Mouse (Mus musculus) midbrain, embryonic 15.5 days (tissue): ENCODE data around the gene Ctxn1. TPM values are rescaled to one million over a fixed set of nuclear protein-coding genes. Genes with fewer than 3 reads are reported as not detected.

Experiments used
- ATAC-seq: fragments of 200-750 bp; cut with Nextera tagmentation; replicated peaks from 2 replicates; pipeline ENCODE4 v1.8.0; 2017; ENCODE audit warnings: moderate TSS enrichment
- H3K27ac ChIP-seq: fragments of 300-500 bp; sonication (generic); 2 replicates; pipeline ENCODE4 v1.5.1; 2015; ENCODE audit warnings: mild to moderate bottlenecking, inconsistent platforms
- H3K27me3 ChIP-seq: fragments of 300-500 bp; sonication (generic); replicated peaks from 2 replicates; pipeline ENCODE4 v1.6.1; 2015; ENCODE audit warnings: inconsistent platforms
- H3K36me3 ChIP-seq: fragments of 300-500 bp; sonication (generic); replicated peaks from 2 replicates; pipeline ENCODE4 v1.6.1; 2015; ENCODE audit warnings: inconsistent platforms
- H3K4me1 ChIP-seq: fragments of 300-500 bp; sonication (generic); 2 replicates; pipeline ENCODE4 v1.6.1; 2015; ENCODE audit warnings: inconsistent platforms
- H3K4me2 ChIP-seq: fragments of 300-500 bp; sonication (generic); 2 replicates; pipeline ENCODE4 v1.6.1; 2015; ENCODE audit warnings: inconsistent platforms, mild to moderate bottlenecking, moderate library complexity
- H3K4me3 ChIP-seq: fragments of 300-500 bp; sonication (generic); 2 replicates; pipeline ENCODE4 v1.5.1; 2015; ENCODE audit warnings: mild to moderate bottlenecking, inconsistent platforms
- H3K9ac ChIP-seq: fragments of 300-500 bp; sonication (generic); 2 replicates; pipeline ENCODE4 v1.6.1; 2015; ENCODE audit warnings: mild to moderate bottlenecking, inconsistent platforms
- H3K9me3 ChIP-seq: fragments of 300-500 bp; sonication (generic); 2 replicates; pipeline ENCODE4 v1.6.1; 2016; ENCODE audit warnings: inconsistent platforms
- WGBS: fragments of 180-500 bp; shearing (Covaris S2); methylation state at CpG from one replicate; pipeline ENCODE4 v1.1.7; 2015; ENCODE audit warnings: mixed read lengths; 5-methylcytosine and 5-hydroxymethylcytosine counted together
- polyA plus RNA-seq: library from polyadenylated mRNA; unstranded; fragments of >200 nt; fragmentation: Nextera tagmentation; extraction: Ambion mirVana; gene quantifications from 2 replicates; pipeline ENCODE4 v1.2.1, GENCODE M21; 2015

The Ctxn1 gene
- polyA plus RNA-seq, 1 experiment from 2014 or later: 278 TPM

- Histone ChIP-seq H3K4me1 (peaks cover 9% of the 10 kb centered on the region), H3K27ac (no peak within 1 kb of the TSS), H3K36me3 (peaks cover 37% of the 10 kb centered on the region), H3K9ac (no peak within 1 kb of the TSS), H3K4me3 (no peak within 1 kb of the TSS), H3K9me3 (no peaks in the 10 kb centered on the region), H3K27me3 (no peaks in the 10 kb centered on the region; the same call in 1 of the 2 replicates), H3K4me2 (no peak within 1 kb of the TSS)
- 76% methylated on average over 15 of the region's 15 CpGs for WGBS
- no peak for ATAC-seq
Observed at GRCm38 (mm10) chr8:4247951-4248540, 11.0 kb downstream of the Ctxn1 start, which contains the start of gene Tgfbr3l. Gene Tgfbr3l, plus strand, starts transcription at chr8:4248214.

- Histone ChIP-seq H3K36me3 (peaks cover 43% of the 10 kb centered on the region), H3K4me2 (no peak overlapping the region), H3K27ac (no peak overlapping the region), H3K9ac (no peak overlapping the region), H3K4me1 (peaks cover 5% of the 10 kb centered on the region), H3K27me3 (no peaks in the 10 kb centered on the region; the same call in 1 of the 2 replicates), H3K9me3 (no peaks in the 10 kb centered on the region), H3K4me3 (no peak overlapping the region)
- ATAC-seq: no peak
- 92% methylated on average over 8 of the region's 8 CpGs for WGBS
Observed at GRCm38 (mm10) chr8:4247241-4247640, 11.8 kb downstream of the Ctxn1 start.

- Histone ChIP-seq H3K9ac (no peak overlapping the region), H3K4me3 (no peak overlapping the region), H3K27ac (no peak overlapping the region), H3K4me2 (no peak overlapping the region), H3K36me3 (peaks cover 43% of the 10 kb centered on the region), H3K4me1 (peaks cover 15% of the 10 kb centered on the region), H3K9me3 (no peaks in the 10 kb centered on the region), H3K27me3 (no peaks in the 10 kb centered on the region; the same call in 1 of the 2 replicates)
- 89% methylated on average over 13 of the region's 13 CpGs for WGBS
- no peak for ATAC-seq
Observed at GRCm38 (mm10) chr8:4245737-4246136, 13.3 kb downstream of the Ctxn1 start.

GRCm38 (mm10) chr8:4245061-4245460, 14.0 kb downstream of the Ctxn1 start:
- H3K4me2 ChIP-seq: no peak overlapping the region
- peaks cover 43% of the 10 kb centered on the region for H3K36me3 ChIP-seq
- H3K27me3 ChIP-seq: no peaks in the 10 kb centered on the region; the same call in 1 of the 2 replicates
- H3K4me1 ChIP-seq: peaks cover 22% of the 10 kb centered on the region
- WGBS: 94% methylated on average over 5 of the region's 5 CpGs
- H3K27ac ChIP-seq: no peak overlapping the region
- no peak for ATAC-seq
- H3K9me3 ChIP-seq: no peaks in the 10 kb centered on the region
- H3K9ac ChIP-seq: no peak overlapping the region
- no peak overlapping the region for H3K4me3 ChIP-seq

GRCm38 (mm10) chr8:4239193-4239890, 19.7 kb downstream of the Ctxn1 start:
- ATAC-seq: peak; percentile 1; the same call in 1 of the 2 replicates
- H3K4me3 ChIP-seq: peak overlapping the region; percentile 75
- WGBS: 13% methylated on average over 19 of the region's 19 CpGs
- no peaks in the 10 kb centered on the region for H3K27me3 ChIP-seq
- peaks cover 38% of the 10 kb centered on the region for H3K4me1 ChIP-seq
- no peaks in the 10 kb centered on the region for H3K9me3 ChIP-seq
- peak overlapping the region; percentile 90 for H3K27ac ChIP-seq
- peaks cover 18% of the 10 kb centered on the region for H3K36me3 ChIP-seq
- H3K9ac ChIP-seq: peak overlapping the region; percentile 63
- peak overlapping the region; percentile 82 for H3K4me2 ChIP-seq

GRCm38 (mm10) chr8:4238434-4239192, 20.5 kb downstream of the Ctxn1 start, which contains the start of the genes Map2k7 and Gm49320:
Gene Map2k7, plus strand, starts transcription at chr8:4238740.
Gene Gm49320, plus strand, starts transcription at chr8:4238865.
- Histone ChIP-seq H3K9ac (peak within 1 kb of the TSS; percentile 63), H3K4me2 (peak within 1 kb of the TSS; percentile 82), H3K4me1 (peaks cover 38% of the 10 kb centered on the region), H3K27ac (peak within 1 kb of the TSS; percentile 90), H3K9me3 (no peaks in the 10 kb centered on the region), H3K36me3 (peaks cover 11% of the 10 kb centered on the region), H3K27me3 (no peaks in the 10 kb centered on the region), H3K4me3 (peak within 1 kb of the TSS; percentile 75)
- ATAC-seq: peak; percentile 95
- under 1% methylated on average over 71 of the region's 71 CpGs for WGBS

GRCm38 (mm10) chr8:4237814-4238433, 21.1 kb downstream of the Ctxn1 start:
- Histone ChIP-seq H3K4me2 (peak overlapping the region; percentile 82), H3K36me3 (0 out of 2 replicates have a peak, but pooled peaks cover 6% of the 10 kb centered on the region), H3K27ac (peak overlapping the region; percentile 90), H3K4me3 (peak overlapping the region; percentile 75), H3K9me3 (no peaks in the 10 kb centered on the region), H3K27me3 (no peaks in the 10 kb centered on the region), H3K4me1 (peaks cover 38% of the 10 kb centered on the region), H3K9ac (peak overlapping the region; percentile 47)
- peak; percentile 4; the same call in 1 of the 2 replicates for ATAC-seq
- 18% methylated on average over 15 of the region's 15 CpGs for WGBS

- 61% methylated on average over 10 of the region's 10 CpGs for WGBS
- ATAC-seq: no peak
Observed at GRCm38 (mm10) chr8:4230612-4231351, 28.3 kb downstream of the Ctxn1 start.

GRCm38 (mm10) chr8:4229784-4230183, 29.3 kb downstream of the Ctxn1 start:
- no peak for ATAC-seq
- H3K36me3 ChIP-seq: no peaks in the 10 kb centered on the region
- 64% methylated on average over 5 of the region's 5 CpGs for WGBS

More at GRCm38 (mm10) chr8:4230612-4231351, 28.3 kb downstream of the Ctxn1 start:
- H3K27me3 ChIP-seq: peaks cover 7% of the 10 kb centered on the region
- H3K4me2 ChIP-seq: no peak overlapping the region
- no peak overlapping the region for H3K27ac ChIP-seq
- H3K9me3 ChIP-seq: no peaks in the 10 kb centered on the region
- H3K4me1 ChIP-seq: no peaks in the 10 kb centered on the region; the same call in 1 of the 2 replicates
- H3K36me3 ChIP-seq: no peaks in the 10 kb centered on the region
- H3K4me3 ChIP-seq: no peak overlapping the region
- no peak overlapping the region for H3K9ac ChIP-seq

GRCm38 (mm10) chr8:4227919-4228318, 31.2 kb downstream of the Ctxn1 start:
- Histone ChIP-seq H3K27ac (no peak overlapping the region), H3K4me3 (no peak overlapping the region), H3K9me3 (no peaks in the 10 kb centered on the region), H3K4me1 (no peaks in the 10 kb centered on the region; the same call in 1 of the 2 replicates), H3K36me3 (no peaks in the 10 kb centered on the region), H3K27me3 (peaks cover 7% of the 10 kb centered on the region), H3K4me2 (no peak overlapping the region), H3K9ac (no peak overlapping the region)
- WGBS: 91% methylated on average over 4 of the region's 4 CpGs
- no peak for ATAC-seq

More at GRCm38 (mm10) chr8:4229784-4230183, 29.3 kb downstream of the Ctxn1 start:
- Histone ChIP-seq H3K9ac (no peak overlapping the region), H3K27me3 (peaks cover 7% of the 10 kb centered on the region), H3K4me1 (no peaks in the 10 kb centered on the region; the same call in 1 of the 2 replicates), H3K4me3 (no peak overlapping the region), H3K9me3 (no peaks in the 10 kb centered on the region), H3K4me2 (no peak overlapping the region), H3K27ac (no peak overlapping the region)

GRCm38 (mm10) chr8:4226739-4227347, 32.2 kb downstream of the Ctxn1 start, which contains the start of gene Lrrc8e:
Gene Lrrc8e, plus strand, starts transcription at chr8:4226827.
- H3K4me3 ChIP-seq: no peak within 1 kb of the TSS
- no peak for ATAC-seq
- H3K9ac ChIP-seq: no peak within 1 kb of the TSS
- H3K27me3 ChIP-seq: peaks cover 7% of the 10 kb centered on the region
- peak within 1 kb of the TSS; percentile 25 for H3K4me2 ChIP-seq
- no peaks in the 10 kb centered on the region for H3K36me3 ChIP-seq
- no peak within 1 kb of the TSS for H3K27ac ChIP-seq
- WGBS: 2% methylated on average over 33 of the region's 33 CpGs
- H3K4me1 ChIP-seq: no peaks in the 10 kb centered on the region; the same call in 1 of the 2 replicates
- no peaks in the 10 kb centered on the region for H3K9me3 ChIP-seq
